Mouse (Mus musculus) ovary, postnatal 10 days (tissue): ENCODE results near the gene Acer1.
"Not testable (repeated sequence)": the region's sequence is repeated elsewhere in the genome, so short reads cannot be mapped to it uniquely, and the experiment has no call there.

Experiments
- DNase-seq: peaks from one replicate; pipeline ENCODE4 v3.0.0; 2022; ENCODE audit warnings: low spot score

Acer1 gene

DNA sequence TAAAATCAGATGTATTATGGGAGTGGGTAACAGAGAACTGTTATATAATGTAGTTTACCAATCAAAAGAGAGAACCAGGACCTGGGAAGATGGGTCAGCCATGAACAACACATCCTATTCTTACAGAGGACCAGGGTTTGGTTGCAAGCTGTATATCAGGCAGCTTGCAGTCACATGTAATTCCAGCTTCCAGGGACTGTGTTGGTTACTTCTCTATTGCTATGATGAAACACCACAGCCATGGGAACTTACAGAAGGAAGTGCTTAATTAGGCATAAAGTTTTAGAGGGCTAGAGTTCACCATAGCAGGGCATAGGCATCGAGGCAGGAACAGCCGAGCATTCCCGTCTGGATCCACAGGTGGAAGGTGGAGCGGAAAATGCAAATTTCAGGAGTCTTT is 43.2 kb downstream of the Acer1 start:
- no peak for DNase-seq

- no peak for DNase-seq
Observed at GRCm38 (mm10) chr17:56936731-56937130, 45.2 kb downstream of the Acer1 start.

DNA sequence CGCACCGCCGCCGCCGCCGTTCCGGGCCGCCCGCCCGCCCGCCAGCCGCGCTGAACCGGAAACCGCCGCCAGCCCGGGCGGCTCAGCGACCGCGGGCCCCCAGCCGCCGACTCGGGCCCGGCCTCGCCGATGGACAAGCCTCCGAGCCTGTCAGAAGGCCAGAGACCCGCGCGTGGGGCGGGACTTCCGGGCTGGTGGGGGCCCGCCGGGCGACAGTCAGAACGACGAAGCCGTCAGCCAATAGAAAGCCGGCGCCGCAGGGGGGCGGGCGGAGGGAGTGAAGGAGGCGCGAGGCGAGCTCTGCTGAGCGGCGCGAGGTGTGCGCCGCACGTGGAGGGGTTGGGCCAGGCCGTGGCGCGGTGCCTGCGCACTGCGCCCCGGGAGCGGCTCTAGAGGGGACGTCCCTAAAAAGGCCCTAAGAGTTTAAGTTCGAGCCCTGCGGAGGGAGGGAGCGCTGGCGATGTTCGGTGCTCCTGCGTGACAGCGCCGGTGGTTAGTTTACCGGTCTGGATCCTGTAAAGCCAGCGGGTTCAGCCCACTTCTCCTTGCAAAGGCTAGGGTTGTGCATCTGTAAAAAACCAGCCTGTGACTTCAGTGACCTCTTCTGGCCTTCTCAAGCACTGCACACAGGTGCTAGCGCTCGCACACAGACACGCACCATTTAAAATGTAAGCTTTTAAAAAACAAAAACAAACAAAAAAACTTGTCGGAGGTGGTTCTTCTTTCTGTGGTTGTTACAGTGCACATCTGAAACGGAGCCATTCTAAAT is 46.4 kb downstream of the Acer1 start, which contains the start of gene Mllt1:
Gene Mllt1 (minus strand): TSS at position 53 of the 769 bp plus-strand sequence.
- DNase-seq: peak; percentile 99

DNA sequence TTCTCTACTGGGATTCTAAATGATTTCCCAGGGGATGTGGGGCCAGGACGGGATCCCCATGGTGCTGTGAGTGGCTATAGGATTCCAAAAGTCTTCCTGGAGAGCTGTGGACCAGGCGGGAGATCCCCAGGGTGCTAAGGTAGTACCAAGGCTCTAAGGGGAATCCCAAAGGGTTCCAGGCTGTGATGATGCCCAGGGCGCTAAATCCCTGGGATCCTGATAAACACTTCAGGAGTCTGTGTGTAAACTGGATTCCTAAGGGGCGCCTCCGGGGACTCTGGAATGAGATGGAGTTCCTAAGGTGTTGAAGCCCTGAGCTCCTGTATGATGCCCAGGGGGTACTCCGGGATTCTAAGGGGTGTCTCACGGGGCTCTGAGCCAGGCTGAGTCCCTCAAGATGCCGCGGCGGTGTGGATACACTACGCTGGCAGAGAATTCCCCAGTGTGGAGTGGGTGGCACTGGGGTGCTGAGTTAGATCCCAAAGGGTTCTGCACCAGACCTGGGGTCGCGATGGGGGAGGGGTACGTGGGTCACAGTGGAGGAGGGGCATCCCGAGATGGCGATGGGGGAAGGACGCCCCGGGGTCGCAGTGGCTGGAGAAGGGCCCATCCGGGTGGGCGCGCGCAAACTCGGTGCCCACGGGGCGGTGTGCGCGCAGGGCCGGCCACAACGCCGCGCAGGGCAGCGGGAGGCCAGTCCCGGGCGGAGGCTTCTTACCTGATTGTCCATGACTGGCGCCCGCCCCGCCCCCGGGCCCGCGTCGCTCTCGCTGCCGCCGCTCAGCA is 47.2 kb downstream of the Acer1 start:
- no peak for DNase-seq

GRCm38 (mm10) chr17:56933395-56933794 is 48.5 kb downstream of the Acer1 start:
- DNase-seq: no peak

DNA sequence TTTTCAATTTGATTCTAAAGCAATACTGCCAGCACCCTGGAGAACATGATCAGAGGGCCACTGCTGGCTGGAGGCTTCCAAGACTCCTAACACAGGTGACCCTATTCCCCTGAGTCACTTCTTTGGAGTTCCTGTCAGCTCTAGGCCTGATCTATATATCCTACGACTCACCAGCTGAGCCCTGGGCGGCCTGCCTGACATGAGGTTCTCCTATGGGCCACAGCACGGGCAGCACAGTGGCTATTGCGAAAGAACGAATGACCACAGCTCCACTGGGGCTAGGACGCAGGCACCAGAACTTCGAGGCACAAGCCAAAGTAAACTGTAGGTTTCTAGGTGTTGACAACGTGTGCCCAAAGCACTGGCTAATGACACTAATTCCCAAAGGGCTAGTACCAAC is 51.9 kb downstream of the Acer1 start:
- DNase-seq: no peak

- no peak for DNase-seq
Observed at GRCm38 (mm10) chr17:56929530-56929929, 52.4 kb downstream of the Acer1 start.

GRCm38 (mm10) chr17:56929101-56929500 is 52.8 kb downstream of the Acer1 start:
- no peak for DNase-seq

DNA sequence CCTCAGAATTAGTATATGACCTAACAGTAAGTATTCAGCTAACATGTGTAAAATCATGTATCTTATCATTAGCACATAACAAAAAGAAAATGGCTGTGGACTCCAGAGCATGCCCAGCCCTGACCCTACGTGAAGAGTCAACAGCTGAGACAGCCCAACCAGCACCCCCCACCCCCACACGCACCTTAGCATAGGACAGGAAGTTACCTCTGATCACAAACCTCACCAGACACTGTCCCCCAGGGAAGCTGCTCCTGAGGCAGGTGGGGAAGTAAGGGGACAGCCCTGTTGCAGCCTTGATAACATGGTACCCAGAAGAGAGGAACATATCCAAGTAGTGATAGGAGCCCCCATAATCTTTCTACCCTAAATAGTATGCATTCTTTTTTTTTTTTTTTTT is 55.9 kb downstream of the Acer1 start:
- no peak for DNase-seq

DNA sequence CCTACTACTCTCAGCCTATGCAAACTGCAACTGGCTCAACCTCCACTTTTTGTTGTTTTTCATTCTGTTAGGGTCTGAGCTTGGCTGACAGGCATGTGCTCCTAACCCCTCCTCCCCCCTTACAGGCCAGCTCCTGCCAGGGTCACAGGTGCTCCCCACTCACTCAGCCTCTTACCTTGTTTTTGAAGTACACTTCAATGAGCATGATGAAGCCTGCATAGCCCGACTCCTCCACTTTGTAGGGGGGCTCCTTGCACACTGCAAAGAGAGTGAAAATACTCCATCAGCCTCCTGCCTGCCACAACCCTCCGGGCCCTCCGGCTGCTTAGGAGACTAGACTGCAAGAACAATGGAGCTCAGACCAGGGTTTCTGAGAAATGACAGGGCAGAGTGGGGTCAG is 62.2 kb downstream of the Acer1 start:
- DNase-seq: no peak

- DNase-seq: no peak
Observed at GRCm38 (mm10) chr17:56917166-56917565, 64.8 kb downstream of the Acer1 start.

GRCm38 (mm10) chr17:56913444-56913843 is 68.5 kb downstream of the Acer1 start:
- DNase-seq: no peak

DNA sequence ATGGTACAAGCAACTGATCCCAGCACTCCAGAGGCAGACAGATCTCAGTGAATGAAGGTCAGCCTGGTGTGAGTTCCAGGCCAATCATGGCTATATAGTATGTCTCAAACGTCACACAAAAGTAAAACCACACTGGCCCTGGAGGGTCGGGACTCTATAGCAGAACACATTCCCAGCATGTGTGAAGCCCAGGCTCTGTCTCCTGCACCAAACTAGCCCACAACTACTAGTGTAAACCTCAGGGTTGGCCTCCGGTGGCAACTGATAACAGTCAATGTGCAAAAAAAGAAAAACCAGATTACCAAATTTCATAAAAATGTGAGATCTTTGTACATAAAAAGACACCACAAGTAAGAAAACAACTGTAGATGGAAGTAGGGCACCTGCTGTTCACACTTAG is 68.9 kb downstream of the Acer1 start:
- DNase-seq: no peak

- DNase-seq: not testable (repeated sequence)
Observed at GRCm38 (mm10) chr17:56909764-56910163, 72.2 kb downstream of the Acer1 start.

- DNase-seq: no peak
Observed at GRCm38 (mm10) chr17:56907887-56908286, 74.0 kb downstream of the Acer1 start.

- DNase-seq: no peak
Observed at GRCm38 (mm10) chr17:56907096-56907495, 74.8 kb downstream of the Acer1 start.

DNA sequence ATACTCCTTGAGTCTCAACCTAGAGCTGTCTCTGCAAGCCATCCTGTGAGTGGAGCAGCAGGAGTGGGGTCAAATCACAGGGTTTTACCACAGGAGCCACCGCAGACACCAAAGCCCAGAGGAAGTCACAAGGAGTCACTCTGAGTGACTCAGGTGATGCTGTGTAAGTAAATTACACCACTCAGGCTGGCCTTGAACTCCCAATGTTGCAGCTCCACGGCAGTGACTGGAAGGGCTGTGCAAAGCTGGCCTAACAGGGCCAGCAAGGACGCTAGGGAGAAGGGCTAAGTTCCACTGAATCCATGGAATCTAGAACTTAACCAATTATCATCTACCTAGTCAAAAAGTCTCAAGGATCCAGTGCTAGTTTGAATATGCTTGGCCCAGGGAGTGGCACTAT is 75.8 kb downstream of the Acer1 start:
- DNase-seq: no peak
